Mouse (Mus musculus) forebrain, postnatal 0 days (tissue): ENCODE results near the gene Arid5a. TPM values are rescaled to one million over a fixed set of nuclear protein-coding genes. Genes with fewer than 3 reads are reported as not detected.

Source experiments
- ATAC-seq: fragments of 200-750 bp; cut with Nextera tagmentation; 2 replicates; pipeline ENCODE4 v1.8.0; 2017; ENCODE audit warnings: mild to moderate bottlenecking, moderate library complexity
- DNase-seq: peaks from one replicate; pipeline ENCODE4 v3.0.0-alpha.2; 2015
- H3K27ac ChIP-seq: fragments of 300-500 bp; sonication (generic); 2 replicates; pipeline ENCODE4 v1.5.1; 2014; ENCODE audit warnings: low read depth, mild to moderate bottlenecking, antibody characterized with exemption, low read length, moderate library complexity, mixed read lengths
- H3K27me3 ChIP-seq: fragments of 300-500 bp; sonication (generic); 2 replicates; pipeline ENCODE4 v1.6.1; 2014; ENCODE audit warnings: mild to moderate bottlenecking, low read length, mixed read lengths; ENCODE audit not compliant: insufficient read depth
- H3K36me3 ChIP-seq: fragments of 300-500 bp; sonication (generic); 2 replicates; pipeline ENCODE4 v1.6.1; 2014; ENCODE audit warnings: mild to moderate bottlenecking, moderate library complexity; ENCODE audit not compliant: insufficient read depth
- H3K4me1 ChIP-seq: fragments of 300-500 bp; sonication (generic); 2 replicates; pipeline ENCODE4 v1.6.1; 2014; ENCODE audit warnings: antibody characterized with exemption; ENCODE audit not compliant: insufficient read depth
- H3K4me2 ChIP-seq: fragments of 300-500 bp; sonication (generic); 2 replicates; pipeline ENCODE4 v1.6.1; 2014; ENCODE audit warnings: low read depth, mild to moderate bottlenecking, moderate library complexity
- H3K4me3 ChIP-seq: fragments of 300-500 bp; sonication (generic); 2 replicates; pipeline ENCODE4 v1.5.1; 2014; ENCODE audit warnings: low read depth, low read length, mixed read lengths
- H3K9ac ChIP-seq: fragments of 300-500 bp; sonication (generic); 2 replicates; pipeline ENCODE4 v1.6.1; 2014; ENCODE audit warnings: mild to moderate bottlenecking
- H3K9me3 ChIP-seq: fragments of 300-500 bp; sonication (generic); 2 replicates; pipeline ENCODE4 v1.6.1; 2016; ENCODE audit warnings: low read length
- CTCF ChIP-seq: sonication (generic); IDR thresholded peaks from 2 replicates; pipeline ENCODE4 v1.5.1; 2016; ENCODE audit warnings: antibody characterized with exemption, control low read depth, low read depth
- WGBS: fragments of 180-500 bp; shearing (Covaris S2); extraction: QIAGEN DNeasy Blood & Tissue Kit; methylation state at CpG from one replicate; pipeline ENCODE4 v1.1.7; 2014; 5-methylcytosine and 5-hydroxymethylcytosine counted together
- polyA plus RNA-seq: library from polyadenylated mRNA; unstranded; fragments of >200 nt; fragmentation: Nextera tagmentation; extraction: Ambion mirVana; gene quantifications from 2 replicates; pipeline ENCODE4 v1.2.1, GENCODE M21; 2015
- total RNA-seq: library from RNA; depleted of rRNA; stranded (reverse); fragments of >200 nt; gene quantifications from 2 replicates; pipeline ENCODE4 v1.2.3, GENCODE M21; 2014

The Arid5a gene
- total and polyA plus RNA-seq, 2 experiments from 2014 or later, result 3.4 to 9.8 TPM

GRCm38 (mm10) chr1:36294402-36294801 lies 13.1 kb upstream of the Arid5a start:
- no peak overlapping the region for H3K4me3 ChIP-seq
- H3K9me3 ChIP-seq, result no peaks in the 10 kb centered on the region
- no peak for ATAC-seq
- no peaks in the 10 kb centered on the region for H3K27me3 ChIP-seq
- no peak overlapping the region for H3K9ac ChIP-seq
- H3K4me1 ChIP-seq, result no peaks in the 10 kb centered on the region
- 80% methylated on average over 3 of the region's 3 CpGs for WGBS
- DNase-seq, result no peak
- no peak overlapping the region for H3K27ac ChIP-seq
- TF ChIP-seq CTCF, result no peak
- H3K36me3 ChIP-seq, result no peaks in the 10 kb centered on the region
- no peak overlapping the region for H3K4me2 ChIP-seq

GRCm38 (mm10) chr1:36296466-36297149 lies 10.9 kb upstream of the Arid5a start:
- no peak overlapping the region for H3K27ac ChIP-seq
- H3K4me3 ChIP-seq, result no peak overlapping the region
- H3K4me1 ChIP-seq, result no peaks in the 10 kb centered on the region
- H3K9ac ChIP-seq, result no peak overlapping the region
- no peak for TF ChIP-seq CTCF
- no peak overlapping the region for H3K4me2 ChIP-seq
- ATAC-seq, result peak; percentile 82
- WGBS, result 70% methylated on average over 9 of the region's 9 CpGs
- H3K36me3 ChIP-seq, result no peaks in the 10 kb centered on the region
- DNase-seq, result no peak
- no peaks in the 10 kb centered on the region for H3K27me3 ChIP-seq
- no peaks in the 10 kb centered on the region for H3K9me3 ChIP-seq

GRCm38 (mm10) chr1:36298107-36298506 lies 9.4 kb upstream of the Arid5a start:
- H3K27me3 ChIP-seq, result no peaks in the 10 kb centered on the region
- no peaks in the 10 kb centered on the region for H3K36me3 ChIP-seq
- ATAC-seq (no peak), DNase-seq (no peak)
- no peaks in the 10 kb centered on the region for H3K4me1 ChIP-seq
- H3K27ac ChIP-seq, result no peak overlapping the region
- TF ChIP-seq CTCF, result no peak
- H3K4me2 ChIP-seq, result no peak overlapping the region
- WGBS, result 83% methylated on average over 4 of the region's 4 CpGs
- H3K4me3 ChIP-seq, result no peak overlapping the region
- H3K9me3 ChIP-seq, result no peaks in the 10 kb centered on the region
- H3K9ac ChIP-seq, result no peak overlapping the region

- no peak overlapping the region for H3K27ac ChIP-seq
- no peaks in the 10 kb centered on the region for H3K27me3 ChIP-seq
- H3K9ac ChIP-seq, result no peak overlapping the region
- no peak overlapping the region for H3K4me3 ChIP-seq
- ATAC-seq (no peak), DNase-seq (no peak)
- TF ChIP-seq CTCF, result no peak
- H3K4me1 ChIP-seq, result no peaks in the 10 kb centered on the region
- 21% methylated on average over 13 of the region's 13 CpGs for WGBS
- no peaks in the 10 kb centered on the region for H3K36me3 ChIP-seq
- H3K4me2 ChIP-seq, result no peak overlapping the region
- H3K9me3 ChIP-seq, result no peaks in the 10 kb centered on the region
Measured at GRCm38 (mm10) chr1:36299126-36299525, 8.4 kb upstream of the Arid5a start.

- no peaks in the 10 kb centered on the region for H3K4me1 ChIP-seq
- no peak for TF ChIP-seq CTCF
Measured at GRCm38 (mm10) chr1:36299676-36300075, 7.9 kb upstream of the Arid5a start.

GRCm38 (mm10) chr1:36300486-36300885 lies 7.0 kb upstream of the Arid5a start:
- H3K36me3 ChIP-seq, result no peaks in the 10 kb centered on the region
- no peak for TF ChIP-seq CTCF
- no peak overlapping the region for H3K9ac ChIP-seq
- no peak for ATAC-seq
- no peak for DNase-seq
- H3K4me1 ChIP-seq, result no peaks in the 10 kb centered on the region
- H3K27ac ChIP-seq, result no peak overlapping the region
- H3K4me2 ChIP-seq, result no peak overlapping the region
- H3K27me3 ChIP-seq, result no peaks in the 10 kb centered on the region
- no peaks in the 10 kb centered on the region for H3K9me3 ChIP-seq
- 86% methylated on average over 6 of the region's 6 CpGs for WGBS
- no peak overlapping the region for H3K4me3 ChIP-seq

More at GRCm38 (mm10) chr1:36299676-36300075, 7.9 kb upstream of the Arid5a start:
- H3K27me3 ChIP-seq, result no peaks in the 10 kb centered on the region
- H3K9me3 ChIP-seq, result no peaks in the 10 kb centered on the region
- ATAC-seq, result no peak
- no peak overlapping the region for H3K27ac ChIP-seq
- H3K9ac ChIP-seq, result no peak overlapping the region
- no peaks in the 10 kb centered on the region for H3K36me3 ChIP-seq
- WGBS, result 66% methylated on average over 2 of the region's 2 CpGs
- no peak overlapping the region for H3K4me2 ChIP-seq
- no peak for DNase-seq
- no peak overlapping the region for H3K4me3 ChIP-seq

GRCm38 (mm10) chr1:36302273-36302672 lies 5.3 kb upstream of the Arid5a start:
- H3K4me3 ChIP-seq, result no peak overlapping the region
- no peak overlapping the region for H3K27ac ChIP-seq
- H3K4me2 ChIP-seq, result no peak overlapping the region
- 81% methylated on average over 8 of the region's 8 CpGs for WGBS
- H3K9me3 ChIP-seq, result no peaks in the 10 kb centered on the region
- DNase-seq (no peak), ATAC-seq (no peak)
- H3K9ac ChIP-seq, result no peak overlapping the region
- no peaks in the 10 kb centered on the region for H3K4me1 ChIP-seq
- no peaks in the 10 kb centered on the region for H3K27me3 ChIP-seq
- no peak for TF ChIP-seq CTCF
- no peaks in the 10 kb centered on the region for H3K36me3 ChIP-seq
